Mouse (Mus musculus): Measurements from ENCODE around the gene Pon1. TPM values are rescaled to one million over a fixed set of nuclear protein-coding genes. Genes with fewer than 3 reads are reported as not detected.
"Not testable (repeated sequence)": the region's sequence is repeated elsewhere in the genome, so short reads cannot be mapped to it uniquely, and the experiment has no call there.

Pon1 gene
- polyA plus RNA-seq (2012; rRNA removed): 0.60 and 1.1 TPM in 2 replicates

GRCm38 (mm10) chr6:5193693-5194092 is at the start of gene Pon1:
Gene Pon1, minus strand, starts transcription at chr6:5193946.
- DNase-seq (ENCODE audit: low spot score): no peak

- DNase-seq (ENCODE audit: low spot score): no peak
Measured at GRCm38 (mm10) chr6:5238799-5239198, 45.1 kb upstream of the Pon1 start.

DNA sequence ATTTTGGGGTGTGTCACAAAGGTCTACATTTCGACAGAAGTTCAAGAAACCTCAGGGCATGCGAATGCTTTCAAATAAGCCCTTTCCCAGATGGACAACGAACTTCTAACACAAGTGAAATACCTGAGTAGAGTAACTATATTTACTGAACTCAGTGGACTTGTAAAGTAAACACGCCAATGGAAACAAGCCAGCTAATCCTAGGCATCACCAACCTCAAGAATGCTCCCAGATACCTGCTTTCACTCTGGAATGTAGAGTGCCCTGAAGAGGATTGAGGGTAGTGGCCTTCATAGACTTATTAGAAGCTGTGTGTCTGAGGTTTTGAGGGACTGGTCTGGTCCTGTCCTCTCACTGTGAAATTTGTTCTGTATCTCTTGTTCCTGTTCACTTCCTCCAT is 43.8 kb upstream of the Pon1 start:
- no peak for DNase-seq (ENCODE audit: low spot score)

GRCm38 (mm10) chr6:5236843-5237371 is 43.2 kb upstream of the Pon1 start:
- no peak for DNase-seq (ENCODE audit: low spot score)

GRCm38 (mm10) chr6:5234563-5234962 is 40.8 kb upstream of the Pon1 start:
- DNase-seq (ENCODE audit: low spot score): no peak

GRCm38 (mm10) chr6:5233812-5234211 is 40.1 kb upstream of the Pon1 start:
- no peak for DNase-seq (ENCODE audit: low spot score)

DNA sequence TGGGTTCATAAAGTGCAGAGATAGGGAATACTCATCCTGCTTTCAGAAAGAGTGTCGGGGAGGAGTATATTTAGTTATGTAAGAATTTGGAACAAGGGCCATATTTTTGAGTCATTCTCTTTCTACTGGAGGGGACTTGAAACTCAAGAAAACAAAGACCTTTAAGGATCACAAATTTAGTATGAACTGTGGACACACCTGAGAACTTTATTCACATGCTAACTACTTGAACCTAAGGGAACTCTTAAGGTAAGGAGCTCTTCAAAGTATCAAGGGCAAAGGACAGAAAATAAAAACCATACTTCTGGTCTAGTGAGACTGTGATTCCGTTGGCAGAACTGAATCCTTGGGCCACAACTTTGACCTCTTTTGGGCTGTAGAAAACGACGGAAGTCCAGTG is 38.3 kb upstream of the Pon1 start:
- DNase-seq (ENCODE audit: low spot score): no peak

- no peak for DNase-seq (ENCODE audit: low spot score)
Measured at GRCm38 (mm10) chr6:5230261-5230660, 36.5 kb upstream of the Pon1 start.

DNA sequence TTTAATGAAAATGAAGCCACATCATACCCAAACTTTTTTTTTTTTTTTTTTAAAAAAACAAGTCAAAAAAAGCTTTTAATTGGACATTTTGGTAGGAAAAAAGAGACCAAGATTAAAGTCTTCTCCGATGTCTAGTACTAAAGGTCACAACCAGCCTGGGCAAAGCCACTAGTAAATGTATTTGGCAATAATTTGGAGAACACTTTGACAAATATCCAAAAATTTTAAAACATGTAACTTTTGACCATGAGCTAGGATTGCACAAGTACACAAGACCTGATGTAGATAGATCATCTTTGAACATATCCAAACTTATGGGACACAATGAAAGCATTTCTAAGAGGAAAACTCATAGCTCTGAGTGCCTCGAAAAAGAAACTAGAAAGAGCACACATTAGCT is 29.8 kb upstream of the Pon1 start:
- DNase-seq (ENCODE audit: low spot score): not testable (repeated sequence)

DNA sequence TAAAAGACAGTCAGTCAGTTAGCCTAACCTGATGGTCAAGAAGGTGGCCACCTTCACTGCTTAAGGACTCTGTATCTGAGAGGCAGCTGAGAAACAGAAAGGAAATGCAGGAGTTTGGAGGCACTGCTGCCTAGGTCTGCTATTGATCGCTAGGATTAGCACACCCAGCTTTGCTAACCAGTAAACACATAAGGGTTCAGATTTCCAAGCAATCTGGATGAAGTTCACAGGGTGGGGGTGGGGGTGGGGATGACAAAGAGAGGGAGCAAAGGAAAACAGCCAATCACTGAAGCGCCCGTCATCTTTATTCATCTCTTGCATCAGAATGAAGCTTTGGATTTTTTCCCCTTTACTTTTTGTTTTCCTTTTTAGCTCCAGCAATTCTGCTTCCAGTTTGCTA is 28.3 kb upstream of the Pon1 start:
- DNase-seq (ENCODE audit: low spot score): no peak

DNA sequence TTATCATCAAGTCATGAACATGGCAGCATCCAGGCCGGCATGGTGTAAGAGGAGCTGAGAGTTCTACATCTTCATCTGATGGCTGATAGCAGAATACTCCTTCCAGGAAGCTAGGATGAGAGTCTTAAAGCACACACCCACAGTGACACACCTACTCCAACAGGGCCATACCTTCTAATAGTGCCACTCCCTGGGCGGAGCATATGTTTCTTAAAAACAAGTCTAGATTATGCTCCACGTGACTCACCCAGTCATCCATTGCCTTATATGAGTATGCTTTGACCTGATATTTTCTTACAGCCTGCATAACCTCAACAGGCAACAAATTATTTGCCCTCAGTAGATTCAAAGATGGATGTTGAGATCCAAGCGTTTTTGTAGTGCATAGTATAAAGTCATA is 24.4 kb upstream of the Pon1 start:
- DNase-seq (ENCODE audit: low spot score): no peak

DNA sequence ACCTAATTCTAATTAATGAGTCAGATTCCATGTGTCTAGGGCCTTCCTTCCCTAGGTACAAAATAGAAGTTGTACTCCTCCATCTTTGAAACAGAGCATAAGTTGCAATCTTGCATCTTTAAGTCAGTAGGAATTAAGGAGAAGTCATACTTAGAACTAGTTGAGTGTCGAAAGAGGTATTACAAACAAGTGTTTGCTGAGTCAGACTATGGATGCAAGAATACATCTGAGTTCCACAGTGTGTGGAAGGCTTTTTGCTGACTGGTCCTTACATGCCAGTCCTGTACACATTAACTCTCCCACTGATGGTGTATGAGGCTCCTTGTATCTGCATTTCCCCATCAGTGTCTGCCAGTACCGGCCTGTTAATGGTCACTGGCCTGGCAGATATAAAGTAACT is 14.1 kb upstream of the Pon1 start:
- no peak for DNase-seq (ENCODE audit: low spot score)

GRCm38 (mm10) chr6:5199916-5200315 is 6.2 kb upstream of the Pon1 start:
- no peak for DNase-seq (ENCODE audit: low spot score)

- no peak for DNase-seq (ENCODE audit: low spot score)
Measured at GRCm38 (mm10) chr6:5199376-5199905, 5.7 kb upstream of the Pon1 start.

- DNase-seq (ENCODE audit: low spot score): no peak
Measured at GRCm38 (mm10) chr6:5198590-5198989, 4.8 kb upstream of the Pon1 start.

DNA sequence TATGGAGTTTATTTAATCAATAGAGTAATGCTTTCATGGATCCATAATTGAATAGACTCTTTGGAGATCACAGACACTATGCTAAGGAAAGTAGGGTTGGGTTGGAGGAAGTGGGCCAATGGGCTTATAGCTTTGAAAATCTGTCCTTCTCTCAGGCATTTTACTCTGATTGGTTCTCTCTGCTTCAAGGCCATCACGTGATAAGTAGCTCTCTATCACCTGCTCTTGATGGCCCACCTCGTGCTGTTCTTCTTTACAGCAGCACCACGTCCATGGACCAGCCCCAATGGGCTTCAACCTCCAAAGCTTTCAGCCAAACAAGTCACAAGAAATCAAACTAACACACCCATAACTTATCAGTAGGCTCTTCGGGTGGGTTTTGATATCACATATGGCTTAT is 3.0 kb downstream of the Pon1 start:
- no peak for DNase-seq (ENCODE audit: low spot score)

DNA sequence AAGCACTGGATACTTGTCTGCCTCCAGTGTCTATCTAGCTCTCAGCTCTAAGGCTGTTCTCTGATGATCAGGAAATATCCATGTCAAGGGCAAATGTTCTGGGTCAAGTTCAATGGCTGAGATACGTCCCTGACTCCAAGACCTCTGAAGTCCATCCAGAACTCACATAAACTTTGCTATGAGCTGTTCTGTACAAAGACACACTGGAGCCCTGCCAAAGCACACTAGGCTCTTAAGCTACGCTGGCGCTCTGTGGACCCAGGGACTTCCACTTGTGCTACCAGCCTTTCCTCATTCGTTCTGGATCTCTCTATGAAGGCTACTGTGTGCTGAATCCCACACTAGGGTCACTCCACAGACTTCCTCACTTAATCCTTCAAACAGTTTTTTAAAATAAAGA is 4.2 kb downstream of the Pon1 start:
- no peak for DNase-seq (ENCODE audit: low spot score)

DNA sequence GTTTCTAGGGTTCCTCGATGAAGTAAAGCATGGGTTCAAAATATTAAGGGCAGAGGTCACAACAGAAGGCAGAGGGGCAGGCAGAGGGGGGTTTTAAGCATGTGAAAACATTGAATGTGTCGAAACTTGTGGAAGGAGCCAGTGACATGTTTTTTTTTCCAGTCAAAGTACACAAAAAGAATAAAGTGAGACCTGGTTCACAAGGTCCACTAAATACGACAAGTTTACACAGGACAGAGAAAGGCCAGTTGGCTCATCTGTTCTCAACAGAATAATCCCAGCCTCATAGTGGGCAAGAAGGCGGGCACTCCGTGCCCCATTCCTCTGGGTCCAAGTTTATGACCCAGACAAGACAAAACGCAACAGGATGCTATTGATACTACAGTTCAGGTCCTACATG is 4.8 kb downstream of the Pon1 start:
- DNase-seq (ENCODE audit: low spot score): no peak

DNA sequence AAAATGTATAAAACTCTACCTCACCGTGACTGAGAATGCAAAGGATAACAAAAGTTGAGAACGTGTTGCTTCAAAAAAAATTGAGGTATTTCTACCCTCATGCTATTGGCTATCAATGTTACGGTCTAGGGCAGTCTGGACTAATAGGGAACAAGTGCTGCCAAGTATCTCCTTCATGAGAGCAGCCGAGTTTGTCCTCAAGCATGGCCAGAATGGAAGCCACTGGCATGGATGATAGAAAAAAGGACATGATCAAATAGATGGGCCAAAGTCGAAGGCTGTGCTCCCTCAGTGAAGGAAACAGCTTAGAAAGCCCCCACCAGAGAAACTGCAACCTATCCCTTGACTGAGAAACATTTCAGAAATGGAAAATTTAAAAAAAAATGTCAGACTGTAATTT is 5.7 kb downstream of the Pon1 start:
- DNase-seq (ENCODE audit: low spot score): no peak

DNA sequence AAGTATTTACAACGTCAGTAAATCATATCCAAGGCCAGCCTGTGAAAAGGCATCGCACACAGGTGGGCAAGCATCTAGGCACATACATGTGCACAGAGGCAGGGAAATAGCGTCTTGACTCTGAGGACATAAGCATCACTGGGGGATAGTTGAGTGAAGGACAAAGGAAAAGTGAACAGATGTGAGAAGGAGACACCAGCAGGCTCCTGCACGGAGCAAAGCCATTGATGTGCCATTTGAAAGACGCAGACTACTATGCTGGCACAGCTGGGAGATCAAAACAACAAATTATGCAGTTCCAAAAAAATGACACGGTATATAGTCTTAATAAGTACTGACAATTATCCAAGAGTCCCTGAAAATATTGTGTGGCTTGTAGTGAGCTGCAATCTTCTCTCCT is 6.2 kb downstream of the Pon1 start:
- DNase-seq (ENCODE audit: low spot score): no peak

GRCm38 (mm10) chr6:5186229-5186950 is 7.4 kb downstream of the Pon1 start:
- no peak for DNase-seq (ENCODE audit: low spot score)

GRCm38 (mm10) chr6:5180645-5181044 is 13.1 kb downstream of the Pon1 start:
- DNase-seq (ENCODE audit: low spot score): no peak

DNA sequence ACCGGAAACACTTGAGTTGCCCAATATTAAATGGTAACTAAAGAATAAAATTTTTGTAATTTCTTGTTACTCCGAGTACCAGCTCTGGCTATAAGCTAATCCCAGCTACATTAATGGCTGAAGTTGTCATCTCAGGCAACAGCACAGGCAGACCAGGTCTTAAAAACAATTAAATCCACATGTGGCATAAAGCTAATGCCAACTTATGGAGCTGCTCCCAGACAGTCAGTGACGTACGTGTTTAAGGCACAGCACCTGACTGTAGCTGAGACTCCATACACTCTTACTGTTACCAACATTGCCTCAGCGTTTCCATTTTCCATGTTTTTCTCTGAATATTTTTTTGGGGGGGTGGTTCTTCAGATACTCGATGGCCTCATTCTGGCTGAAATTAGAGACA is 14.6 kb downstream of the Pon1 start:
- DNase-seq (ENCODE audit: low spot score): no peak
